Mouse (Mus musculus) megakaryocyte, adult 5-6 weeks (primary cell): ENCODE measurements around the gene Gm11569. TPM values are rescaled to one million over a fixed set of nuclear protein-coding genes. Genes with fewer than 3 reads are reported as not detected.
"Not testable (repeated sequence)": the region's sequence is repeated elsewhere in the genome, so short reads cannot be mapped to it uniquely, and the experiment has no call there.

Experiments
- ATAC-seq: 2 replicates; pipeline ENCODE4 v1.8.0; 2016; ENCODE audit warnings: mild to moderate bottlenecking, inconsistent platforms; ENCODE audit not compliant: poor library complexity, severe bottlenecking
- total RNA-seq, 2 experiments: library from RNA; stranded (forward) in 1 of 2; stranded (reverse) in 1 of 2; fragments of 153-499, 151-499 nt in 1 of 2; fragments of 221-1000, 200-1000 nt in 1 of 2; gene quantifications; 2 replicates each; pipeline versions ENCODE4 v1.2.3 to v1.2.4; 2015 to 2017

The Gm11569 gene
- total RNA-seq (2015) (not detected in 2 replicates), total RNA-seq (2017) (not detected in 2 replicates)

- ATAC-seq: not testable (repeated sequence)
Observed at GRCm38 (mm10) chr11:99798832-99799231, at the start of gene Gm11569. Gene Gm11569 (minus strand): TSS chr11:99798932.

- no peak for ATAC-seq
Observed at GRCm38 (mm10) chr11:99846746-99847145, 48.0 kb upstream of the Gm11569 start.

GRCm38 (mm10) chr11:99842185-99842584, 43.5 kb upstream of the Gm11569 start:
- no peak for ATAC-seq

GRCm38 (mm10) chr11:99837966-99838365, 39.2 kb upstream of the Gm11569 start, which contains the start of gene 2300003K06Rik:
Gene 2300003K06Rik (minus strand): TSS chr11:99838066.
- no peak for ATAC-seq

- not testable (repeated sequence) for ATAC-seq
Observed at GRCm38 (mm10) chr11:99815566-99815965, 16.8 kb upstream of the Gm11569 start, which contains the start of gene Gm11564. Gene Gm11564 (minus strand): TSS chr11:99815666.

GRCm38 (mm10) chr11:99809792-99810191, 11.1 kb upstream of the Gm11569 start, which contains the start of gene Krtap4-13:
Gene Krtap4-13 (minus strand): TSS chr11:99809892.
- ATAC-seq: not testable (repeated sequence)

- not testable (repeated sequence) for ATAC-seq
Observed at GRCm38 (mm10) chr11:99804346-99804745, 5.6 kb upstream of the Gm11569 start, which contains the start of gene Gm11554. Gene Gm11554 (minus strand): TSS chr11:99804446.

GRCm38 (mm10) chr11:99793367-99793766, 5.4 kb downstream of the Gm11569 start, which contains the start of gene Gm11596:
Gene Gm11596 (minus strand): TSS chr11:99793467.
- no peak for ATAC-seq

- ATAC-seq: not testable (repeated sequence)
Observed at GRCm38 (mm10) chr11:99784900-99785299, 13.8 kb downstream of the Gm11569 start, which contains the start of gene Krtap4-9. Gene Krtap4-9 (plus strand): TSS chr11:99785200.

- no peak for ATAC-seq
Observed at GRCm38 (mm10) chr11:99780604-99781003, 18.1 kb downstream of the Gm11569 start, which contains the start of gene Krtap4-8. Gene Krtap4-8 (minus strand): TSS chr11:99780704.

GRCm38 (mm10) chr11:99778401-99778800, 20.3 kb downstream of the Gm11569 start:
- no peak for ATAC-seq

GRCm38 (mm10) chr11:99772813-99773212, 25.9 kb downstream of the Gm11569 start, which contains the start of gene Gm11595:
Gene Gm11595 (minus strand): TSS chr11:99772913.
- not testable (repeated sequence) for ATAC-seq

GRCm38 (mm10) chr11:99768410-99768809, 30.3 kb downstream of the Gm11569 start:
- ATAC-seq: no peak

GRCm38 (mm10) chr11:99758877-99759276, 39.9 kb downstream of the Gm11569 start:
- ATAC-seq: no peak

Other genes starting within 250 kb of the Gm11569 start
Only the 30 nearest of the 43 such genes appear.
- not detected in 2 replicates for gene Gm11937, start 188.7 kb downstream of the Gm11569 start, total RNA-seq (2015)
- gene Gm11937, start 188.7 kb downstream of the Gm11569 start, total RNA-seq (2017): not detected in 2 replicates
- not detected in 2 replicates for gene Krtap2-4, start 184.1 kb downstream of the Gm11569 start, total RNA-seq (2015)
- gene Krtap2-4, start 184.1 kb downstream of the Gm11569 start, total RNA-seq (2017): not detected in 2 replicates
- gene Gm11562, start 178.5 kb downstream of the Gm11569 start, total RNA-seq (2015): not detected in 2 replicates
- not detected in 2 replicates for gene Gm11562, start 178.5 kb downstream of the Gm11569 start, total RNA-seq (2017)
- not detected in 2 replicates for gene Krtap4-1, start 170.7 kb downstream of the Gm11569 start, total RNA-seq (2015)
- gene Krtap4-1, start 170.7 kb downstream of the Gm11569 start, total RNA-seq (2017): not detected in 2 replicates
- gene Krtap4-2, start 163.8 kb downstream of the Gm11569 start, total RNA-seq (2015): not detected in 2 replicates
- not detected in 2 replicates for gene Krtap4-2, start 163.8 kb downstream of the Gm11569 start, total RNA-seq (2017)
- not detected in 2 replicates for gene Krtap4-7, start 154.8 kb downstream of the Gm11569 start, total RNA-seq (2015)
- not detected in 2 replicates for gene Krtap4-7, start 154.8 kb downstream of the Gm11569 start, total RNA-seq (2017)
- not detected in 2 replicates for gene Gm11555, start 148.7 kb downstream of the Gm11569 start, total RNA-seq (2015)
- gene Gm11555, start 148.7 kb downstream of the Gm11569 start, total RNA-seq (2017): not detected in 2 replicates
- not detected in 2 replicates for gene Gm11563, start 140.0 kb downstream of the Gm11569 start, total RNA-seq (2015)
- gene Gm11563, start 140.0 kb downstream of the Gm11569 start, total RNA-seq (2017): not detected in 2 replicates
- not detected in 2 replicates for gene Krtap4-6, start 133.0 kb downstream of the Gm11569 start, total RNA-seq (2015)
- not detected in 2 replicates for gene Krtap4-6, start 133.0 kb downstream of the Gm11569 start, total RNA-seq (2017)
- not detected in 2 replicates for gene Gm14190, start 108.2 kb downstream of the Gm11569 start, total RNA-seq (2015)
- gene Gm14190, start 108.2 kb downstream of the Gm11569 start, total RNA-seq (2017): not detected in 2 replicates
- not detected in 2 replicates for gene Gm14180, start 64.6 kb downstream of the Gm11569 start, total RNA-seq (2015)
- gene Gm14180, start 64.6 kb downstream of the Gm11569 start, total RNA-seq (2017): not detected in 2 replicates
- gene Gm11595, start 26.0 kb downstream of the Gm11569 start, total RNA-seq (2015): not detected in 2 replicates
- not detected in 2 replicates for gene Gm11595, start 26.0 kb downstream of the Gm11569 start, total RNA-seq (2017)
- gene Krtap4-8, start 18.2 kb downstream of the Gm11569 start, total RNA-seq (2015): not detected in 2 replicates
- not detected in 2 replicates for gene Krtap4-8, start 18.2 kb downstream of the Gm11569 start, total RNA-seq (2017)
- gene Krtap4-9, start 13.7 kb downstream of the Gm11569 start, total RNA-seq (2015): not detected in 2 replicates
- not detected in 2 replicates for gene Krtap4-9, start 13.7 kb downstream of the Gm11569 start, total RNA-seq (2017)
- not detected in 2 replicates for gene Gm11596, start 5.5 kb downstream of the Gm11569 start, total RNA-seq (2015)
- gene Gm11596, start 5.5 kb downstream of the Gm11569 start, total RNA-seq (2017): not detected in 2 replicates
- gene Gm11554, start 5.5 kb upstream of the Gm11569 start, total RNA-seq (2015): not detected in 2 replicates
- gene Gm11554, start 5.5 kb upstream of the Gm11569 start, total RNA-seq (2017): not detected in 2 replicates
- not detected in 2 replicates for gene Krtap4-13, start 11.0 kb upstream of the Gm11569 start, total RNA-seq (2015)
- not detected in 2 replicates for gene Krtap4-13, start 11.0 kb upstream of the Gm11569 start, total RNA-seq (2017)
- gene Gm11564, start 16.7 kb upstream of the Gm11569 start, total RNA-seq (2015): not detected in 2 replicates
- gene Gm11564, start 16.7 kb upstream of the Gm11569 start, total RNA-seq (2017): not detected in 2 replicates
- gene 2300003K06Rik, start 39.1 kb upstream of the Gm11569 start, total RNA-seq (2015): not detected in 2 replicates
- not detected in 2 replicates for gene 2300003K06Rik, start 39.1 kb upstream of the Gm11569 start, total RNA-seq (2017)
- gene Krtap4-16, start 52.7 kb upstream of the Gm11569 start, total RNA-seq (2015): not detected in 2 replicates
- not detected in 2 replicates for gene Krtap4-16, start 52.7 kb upstream of the Gm11569 start, total RNA-seq (2017)
- gene Gm11568, start 59.0 kb upstream of the Gm11569 start, total RNA-seq (2015): not detected in 2 replicates
- gene Gm11568, start 59.0 kb upstream of the Gm11569 start, total RNA-seq (2017): not detected in 2 replicates
- not detected in 2 replicates for gene Gm11559, start 65.5 kb upstream of the Gm11569 start, total RNA-seq (2015)
- gene Gm11559, start 65.5 kb upstream of the Gm11569 start, total RNA-seq (2017): not detected in 2 replicates
- not detected in 2 replicates for gene Krtap9-1, start 74.5 kb upstream of the Gm11569 start, total RNA-seq (2015)
- not detected in 2 replicates for gene Krtap9-1, start 74.5 kb upstream of the Gm11569 start, total RNA-seq (2017)
- gene Gm11567, start 80.3 kb upstream of the Gm11569 start, total RNA-seq (2015): not detected in 2 replicates
- not detected in 2 replicates for gene Gm11567, start 80.3 kb upstream of the Gm11569 start, total RNA-seq (2017)
- gene Krtap31-1, start 109.0 kb upstream of the Gm11569 start, total RNA-seq (2015): not detected in 2 replicates
- gene Krtap31-1, start 109.0 kb upstream of the Gm11569 start, total RNA-seq (2017): not detected in 2 replicates
- not detected in 2 replicates for gene Gm11565, start 115.8 kb upstream of the Gm11569 start, total RNA-seq (2015)
- not detected in 2 replicates for gene Gm11565, start 115.8 kb upstream of the Gm11569 start, total RNA-seq (2017)
- gene Krtap31-2, start 137.4 kb upstream of the Gm11569 start, total RNA-seq (2015): not detected in 2 replicates
- not detected in 2 replicates for gene Krtap31-2, start 137.4 kb upstream of the Gm11569 start, total RNA-seq (2017)
- gene Krtap9-5, start 149.5 kb upstream of the Gm11569 start, total RNA-seq (2015): not detected in 2 replicates
- not detected in 2 replicates for gene Krtap9-5, start 149.5 kb upstream of the Gm11569 start, total RNA-seq (2017)
- gene Krtap29-1, start 180.1 kb upstream of the Gm11569 start, total RNA-seq (2015): not detected in 2 replicates
- not detected in 2 replicates for gene Krtap29-1, start 180.1 kb upstream of the Gm11569 start, total RNA-seq (2017)
- gene Krtap16-1, start 187.7 kb upstream of the Gm11569 start, total RNA-seq (2015): not detected in 2 replicates
- not detected in 2 replicates for gene Krtap16-1, start 187.7 kb upstream of the Gm11569 start, total RNA-seq (2017)